Mouse (Mus musculus): Measurements from ENCODE around the gene Ank3.

DNA sequence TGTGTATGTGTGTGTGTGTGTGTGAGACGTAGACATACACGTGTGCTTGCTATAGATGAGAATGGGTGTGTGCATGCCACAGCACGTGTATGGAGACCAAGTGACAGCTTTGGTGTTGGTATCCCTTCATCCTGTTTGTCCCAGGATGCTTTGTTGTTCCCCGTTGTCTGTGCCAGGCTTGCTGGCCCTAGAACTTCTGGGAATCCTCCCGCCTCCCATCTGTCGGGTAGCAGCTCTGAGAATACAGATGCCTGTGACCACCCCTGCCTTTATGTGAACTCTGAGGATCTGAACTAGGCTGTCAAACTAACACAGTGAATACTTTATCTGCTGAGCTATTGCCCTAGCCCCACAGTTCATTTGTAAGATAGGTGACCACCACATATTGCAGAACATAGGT, 330.3 kb downstream of the Ank3 start:
- no peak for TF ChIP-seq EP300 (IDR thresholded peaks at IDR 0.05)
- TF ChIP-seq CTCF (IDR thresholded peaks at IDR 0.05), result no peak

Data from lung, postnatal 0 days (tissue).